Mouse (Mus musculus): Measurements from ENCODE around the gene Slc30a3. TPM values are rescaled to one million over a fixed set of nuclear protein-coding genes. Genes with fewer than 3 reads are reported as not detected.

The Slc30a3 gene
- total RNA-seq (2021) = 100 to 1,000 TPM; 163 to 170 TPM

DNA sequence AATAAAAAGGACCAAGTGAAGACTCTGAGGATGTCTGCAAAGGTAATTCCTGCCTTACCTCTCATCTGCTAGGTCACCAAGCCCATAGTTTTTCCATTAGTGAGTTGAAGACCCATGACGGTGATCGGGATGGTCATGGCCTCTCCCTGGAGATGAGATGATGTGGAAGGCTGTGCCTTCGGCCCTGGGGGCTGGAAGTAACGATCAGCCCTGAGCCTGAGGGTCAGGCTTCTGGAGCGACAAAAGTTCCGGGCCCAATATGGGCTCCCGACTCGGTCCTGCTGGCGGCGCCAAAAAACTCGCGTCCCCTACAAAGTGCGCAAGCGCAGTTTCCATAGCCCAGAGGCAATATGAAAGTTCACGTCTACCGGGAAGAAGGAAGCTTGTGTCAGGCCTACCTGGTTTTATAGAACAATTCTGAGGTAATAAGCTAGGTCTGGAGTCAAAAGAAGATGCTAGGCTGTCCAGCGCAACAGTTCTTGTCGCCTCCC, at the start of gene Slc30a3:
Gene Slc30a3 (minus strand): TSS at position 238 of the 491 bp plus-strand sequence.
- intact Hi-C loops (cut with DNase I) = no loop called here
- DNase-seq (ENCODE audit: low spot score in 2 of 2) = no peak

- intact Hi-C loops (cut with DNase I) = no loop called here
- peak; percentile 86 to 91 for DNase-seq (ENCODE audit: low spot score in 2 of 2)
Observed at GRCm38 (mm10) chr5:31154152-31154553, 46.1 kb upstream of the Slc30a3 start, which contains the start of gene Mpv17. Mpv17 (minus strand) TSS chr5:31154251.

- intact Hi-C loops (cut with DNase I) = no loop called here
- no peak for DNase-seq (ENCODE audit: low spot score in 2 of 2)
Observed at GRCm38 (mm10) chr5:31153516-31154151, 45.6 kb upstream of the Slc30a3 start.

DNA sequence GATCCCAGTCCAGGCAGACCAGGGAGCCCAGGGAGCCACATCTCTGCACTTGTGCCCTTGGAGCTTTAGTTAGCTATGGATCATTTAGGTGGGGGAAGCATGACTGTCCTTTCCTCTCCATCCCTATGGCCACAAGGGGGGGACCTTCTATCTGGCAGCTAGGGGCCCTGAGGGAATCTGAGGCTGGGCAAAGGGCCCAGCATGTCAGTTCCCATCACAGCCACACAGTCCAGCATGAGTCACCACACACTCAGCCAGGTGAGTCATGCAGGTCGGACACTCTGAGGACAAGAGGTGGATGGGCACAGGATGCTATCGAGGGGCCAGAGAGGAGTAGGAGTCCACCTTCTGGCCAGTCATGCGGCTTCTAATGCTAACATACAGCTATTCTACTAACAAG, 43.7 kb upstream of the Slc30a3 start:
- intact Hi-C loops (cut with DNase I) = no loop called here

DNA sequence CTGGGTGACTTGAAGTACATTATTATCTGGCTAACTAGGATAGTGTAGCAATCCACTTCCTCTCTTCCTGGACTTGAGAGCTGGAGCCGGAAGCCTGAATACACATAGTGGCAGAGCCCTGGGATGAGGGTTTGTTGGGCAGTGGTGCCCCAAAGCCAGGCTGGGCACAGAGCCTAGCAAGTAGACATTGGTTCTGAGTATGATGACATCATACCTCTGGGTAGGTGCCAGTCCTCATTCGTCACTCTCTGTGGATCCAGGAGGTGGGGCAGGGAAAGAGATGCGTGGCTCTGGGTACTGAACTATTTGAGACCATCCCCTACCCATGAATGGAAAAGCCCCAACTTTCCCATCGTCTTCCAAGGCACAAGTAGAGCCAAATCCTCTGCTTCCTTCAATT, 41.7 kb upstream of the Slc30a3 start:
- intact Hi-C loops (cut with DNase I) = no loop called here
- DNase-seq (ENCODE audit: low spot score in 2 of 2) = no peak

More for the DNA sequence above, 43.7 kb upstream of the Slc30a3 start:
- DNase-seq (ENCODE audit: low spot score in 2 of 2) = no peak

GRCm38 (mm10) chr5:31138968-31139425, 31.0 kb upstream of the Slc30a3 start:
- intact Hi-C loops (cut with DNase I) = no loop called here

DNA sequence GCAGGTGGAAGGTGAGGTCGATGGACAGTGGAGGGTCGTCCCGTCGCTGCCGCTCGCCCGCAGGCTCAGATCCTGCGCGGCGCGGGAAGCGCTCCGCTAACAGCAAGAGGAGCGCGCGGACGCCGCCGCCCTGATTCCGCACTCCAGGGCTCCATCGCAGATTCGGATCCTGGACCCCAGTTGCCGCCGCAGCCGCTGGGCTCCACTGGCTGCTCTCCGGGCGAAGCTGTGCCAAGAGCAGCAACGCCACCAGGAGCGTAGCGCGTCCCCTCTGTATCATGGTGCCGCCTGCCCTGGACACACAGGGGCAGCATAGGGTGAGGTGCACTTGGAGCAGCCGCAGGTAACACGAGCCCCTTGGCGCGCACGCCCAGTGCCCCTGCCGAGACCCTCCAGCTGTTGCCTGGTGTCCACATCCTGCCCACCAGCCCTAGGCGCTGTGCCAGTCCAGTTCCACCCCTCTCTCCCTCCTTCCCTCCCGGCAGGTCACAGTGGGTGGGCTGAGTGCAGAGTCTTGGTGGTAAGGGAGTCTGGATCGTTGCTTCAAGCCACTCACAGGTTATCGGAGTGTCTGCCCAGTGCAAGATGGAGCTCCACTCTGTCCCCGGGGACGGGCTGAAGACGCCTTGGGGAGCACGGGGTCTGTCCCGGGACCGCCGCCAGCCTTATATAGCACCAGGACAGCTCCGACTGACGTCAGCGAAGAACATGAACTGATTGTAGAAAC, 30.4 kb upstream of the Slc30a3 start, which contains the start of gene Ucn:
Gene Ucn (minus strand): TSS at position 589 of the 727 bp plus-strand sequence.
- intact Hi-C loops (cut with DNase I) = no loop called here
- DNase-seq (ENCODE audit: low spot score in 2 of 2) = no peak

More at GRCm38 (mm10) chr5:31138968-31139425, 31.0 kb upstream of the Slc30a3 start:
- no peak for DNase-seq (ENCODE audit: low spot score in 2 of 2)

DNA sequence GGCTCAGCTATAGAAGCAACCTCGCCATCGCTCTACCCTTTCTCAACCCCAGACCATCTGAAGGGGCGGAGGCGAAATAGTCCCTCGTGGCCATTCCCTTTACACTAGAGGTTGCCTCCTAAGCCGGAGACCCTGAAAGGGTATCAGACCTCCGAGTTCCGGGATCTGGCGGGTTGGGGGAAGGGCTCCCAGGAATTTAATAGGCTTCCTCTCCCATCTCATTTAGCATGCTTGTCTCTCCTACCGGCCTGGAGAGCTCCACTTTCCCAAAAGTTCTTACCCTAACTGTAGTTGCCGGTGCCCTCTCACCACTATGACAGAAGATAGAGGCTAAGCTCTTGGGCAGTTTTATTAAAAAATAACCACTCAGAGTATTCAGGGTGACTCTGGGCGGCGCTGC, 29.6 kb upstream of the Slc30a3 start:
- intact Hi-C loops (cut with DNase I) = no loop called here
- DNase-seq (ENCODE audit: low spot score in 2 of 2) = no peak

- DNase-seq (ENCODE audit: low spot score in 2 of 2) = no peak
- intact Hi-C loops (cut with DNase I) = no loop called here
Observed at GRCm38 (mm10) chr5:31136730-31137424, 28.8 kb upstream of the Slc30a3 start.

DNA sequence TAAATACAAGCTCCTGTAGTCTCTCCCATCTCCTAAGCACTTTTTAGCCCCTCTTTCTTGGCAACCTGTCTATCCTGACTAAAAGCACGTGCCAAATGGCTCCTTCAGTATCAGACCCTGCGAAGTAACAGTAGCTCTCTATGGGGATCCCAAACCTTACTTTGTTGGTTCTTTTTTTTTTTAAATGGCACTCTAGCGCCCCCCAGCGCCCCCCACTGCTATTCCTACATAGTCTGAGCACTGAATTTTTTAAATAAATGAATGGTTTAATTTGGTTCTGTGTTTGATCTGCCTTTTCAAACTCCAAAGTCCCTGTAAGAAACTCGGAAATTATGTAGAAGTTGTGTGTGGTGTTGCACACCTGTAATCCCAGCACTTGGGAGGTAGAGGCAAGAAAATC, 18.0 kb upstream of the Slc30a3 start:
- intact Hi-C loops (cut with DNase I) = no loop called here

GRCm38 (mm10) chr5:31123481-31123880, 15.4 kb upstream of the Slc30a3 start:
- intact Hi-C loops (cut with DNase I) = no loop called here
- no peak for DNase-seq (ENCODE audit: low spot score in 2 of 2)

More for the DNA sequence above, 18.0 kb upstream of the Slc30a3 start:
- DNase-seq (ENCODE audit: low spot score in 2 of 2) = no peak

DNA sequence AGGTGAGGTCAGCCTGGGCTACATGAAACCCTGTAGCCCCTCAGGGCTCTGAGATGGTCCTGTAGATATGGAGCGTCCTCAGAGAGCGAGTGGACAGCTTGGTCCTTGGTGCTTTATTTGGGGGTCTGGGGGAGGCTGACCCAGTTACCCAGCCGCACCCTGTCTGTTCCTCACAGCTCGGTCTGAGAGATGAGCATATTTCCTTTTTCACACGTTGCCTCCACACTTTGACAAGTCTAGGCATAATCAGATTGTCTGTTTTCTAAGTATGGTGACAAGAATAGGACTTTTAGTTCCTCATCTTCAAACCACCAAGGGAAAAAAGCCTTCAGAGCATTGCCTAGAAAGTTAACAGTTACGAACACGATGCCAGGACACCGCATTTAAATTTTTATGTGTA, 13.1 kb upstream of the Slc30a3 start:
- peak; percentile 36 to 89 for DNase-seq (ENCODE audit: low spot score in 2 of 2)
- intact Hi-C loops (cut with DNase I) = loop anchor here (1.0 to 2.0 kb wide), 3 partner anchors 28 to 128 kb away; no protein-coding TSS in a partner anchor

- intact Hi-C loops (cut with DNase I) = no loop called here
- no peak for DNase-seq (ENCODE audit: low spot score in 2 of 2)
Observed at GRCm38 (mm10) chr5:31116912-31117311, 8.9 kb upstream of the Slc30a3 start.

- intact Hi-C loops (cut with DNase I) = no loop called here
- DNase-seq (ENCODE audit: low spot score in 2 of 2) = no peak
Observed at GRCm38 (mm10) chr5:31116354-31116753, 8.3 kb upstream of the Slc30a3 start, which contains the start of gene Trim54. Trim54 (plus strand) TSS chr5:31116712.

DNA sequence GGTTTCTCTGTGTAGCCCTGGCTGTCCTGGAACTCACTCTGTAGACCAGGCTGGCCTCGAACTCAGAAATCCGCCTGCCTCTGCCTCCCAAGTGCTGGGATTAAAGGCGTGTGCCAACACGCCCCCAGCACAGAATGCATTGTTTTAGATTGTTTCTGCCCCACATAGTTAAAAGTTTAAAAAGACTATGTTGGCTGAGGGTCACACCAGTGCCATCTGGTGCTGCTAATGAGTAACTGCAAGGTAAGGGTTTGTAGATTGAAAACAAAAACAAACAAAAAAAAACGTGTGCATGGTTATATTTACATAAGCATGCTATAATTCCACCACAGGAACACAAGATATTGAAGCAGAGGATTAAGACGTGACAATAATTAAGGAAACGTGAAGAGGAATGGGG, 2.7 kb upstream of the Slc30a3 start:
- intact Hi-C loops (cut with DNase I) = no loop called here

DNA sequence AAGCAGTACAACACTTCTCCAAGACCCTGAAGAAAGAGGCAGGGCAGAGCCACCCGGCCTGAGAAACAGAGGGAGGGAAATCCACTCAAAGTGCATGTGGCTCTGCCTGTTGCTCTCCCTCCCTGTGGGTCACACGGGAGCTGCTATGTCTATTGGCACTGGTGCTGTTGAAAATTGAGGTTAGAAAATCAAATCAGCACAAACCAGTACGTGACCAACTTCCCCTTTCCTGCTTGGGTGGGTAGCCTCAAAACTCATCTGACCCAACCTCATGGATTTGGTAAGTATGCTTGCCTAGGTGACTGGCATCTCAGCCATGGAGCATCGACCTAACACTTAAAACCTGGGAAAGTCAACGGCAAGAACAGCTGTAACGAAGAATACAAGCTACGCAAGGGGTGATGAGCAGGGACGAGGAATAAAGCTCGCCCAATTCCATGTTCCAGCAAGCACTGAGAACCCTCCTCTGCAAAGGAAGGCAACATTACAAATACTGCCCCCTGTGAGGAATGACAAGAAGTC, 2.2 kb downstream of the Slc30a3 start, which contains the start of gene Dnajc5g:
Gene Dnajc5g (plus strand): TSS at position 472 of the 522 bp plus-strand sequence.
- intact Hi-C loops (cut with DNase I) = no loop called here
- no peak for DNase-seq (ENCODE audit: low spot score in 2 of 2)

More for the DNA sequence above, 2.7 kb upstream of the Slc30a3 start:
- no peak for DNase-seq (ENCODE audit: low spot score in 2 of 2)

DNA sequence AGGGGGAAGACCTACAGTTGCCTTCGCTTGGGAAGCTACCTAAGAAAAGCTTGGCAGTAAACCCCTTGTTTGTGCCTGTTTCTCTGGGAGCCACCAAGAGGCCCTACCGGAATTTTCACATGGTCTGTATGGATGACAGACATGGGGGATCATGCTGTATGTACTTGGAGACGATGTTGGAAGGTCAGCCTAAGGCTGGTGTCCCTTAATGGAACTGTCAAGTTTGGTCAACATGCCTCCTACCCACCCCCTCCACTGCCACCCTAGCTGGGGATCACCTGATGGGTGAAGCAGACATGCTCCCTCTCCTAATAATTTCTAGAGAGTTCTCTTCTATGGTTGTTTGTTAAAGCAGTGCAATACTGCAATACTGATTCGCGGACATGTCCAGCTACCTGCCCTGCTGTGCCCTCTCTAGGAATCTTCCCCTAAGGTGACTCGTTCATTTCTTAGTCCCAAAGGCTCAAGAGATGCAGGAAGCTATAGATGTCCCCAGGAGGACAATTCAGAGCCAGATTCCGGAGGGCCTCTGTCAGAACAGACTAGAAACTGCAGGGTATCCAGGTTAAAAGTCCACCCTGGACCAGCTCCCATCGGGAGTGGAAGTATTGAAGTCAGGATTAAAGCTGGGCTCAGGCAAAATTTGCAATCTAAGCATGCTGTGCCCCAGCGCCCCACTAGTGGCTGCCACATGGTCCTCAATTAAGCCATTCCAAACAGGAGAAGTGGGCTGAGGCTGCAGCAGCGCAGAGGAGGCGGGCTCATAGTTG, 12.1 kb downstream of the Slc30a3 start:
- no peak for DNase-seq (ENCODE audit: low spot score in 2 of 2)
- intact Hi-C loops (cut with DNase I) = no loop called here

DNA sequence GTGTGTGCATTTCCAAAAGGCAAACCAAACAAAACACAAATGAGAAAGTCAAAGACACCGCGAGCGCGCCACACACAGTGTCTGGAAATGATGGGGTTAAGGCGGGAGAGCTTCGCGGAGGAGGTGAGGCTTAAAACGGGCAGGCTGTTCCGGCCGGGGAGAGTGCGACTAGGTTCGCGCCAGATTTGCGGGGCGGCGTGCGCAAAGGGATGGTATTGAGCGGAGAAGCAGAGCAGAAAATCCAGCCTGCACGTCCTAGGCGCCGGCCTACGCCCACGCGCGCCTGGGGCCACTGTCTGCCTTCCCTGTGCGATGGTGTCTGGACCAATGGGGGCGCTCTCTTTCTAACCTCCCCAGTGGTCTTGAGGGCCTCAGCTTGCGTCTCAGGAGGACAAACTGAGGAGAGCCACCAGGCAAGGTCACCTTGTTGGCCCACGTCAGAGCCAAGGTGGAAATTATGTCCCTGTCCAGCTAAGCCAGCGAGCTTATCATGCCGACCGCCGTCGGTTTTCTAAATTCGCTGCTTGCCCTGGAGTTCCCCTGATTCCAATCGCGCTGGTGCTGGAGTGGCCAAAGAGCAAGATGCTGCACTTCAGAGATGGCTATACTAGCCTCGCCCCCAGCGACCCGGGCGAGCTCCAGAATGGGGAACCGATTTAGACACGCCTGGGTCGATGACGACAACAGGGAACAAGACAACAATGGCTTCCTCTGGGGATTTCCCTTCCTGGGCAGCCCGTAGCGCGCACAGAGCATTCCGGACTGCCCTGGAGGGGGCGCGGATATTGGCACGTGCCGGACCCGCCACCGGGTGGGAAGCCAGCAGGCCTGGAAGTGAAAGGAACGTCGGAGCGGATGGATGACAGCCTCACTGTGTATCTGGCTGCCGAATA, 13.0 kb downstream of the Slc30a3 start:
- intact Hi-C loops (cut with DNase I) = loop anchor here (1.0 kb wide), 1 partner anchor 102 kb away; no protein-coding TSS in a partner anchor

More for the DNA sequence above, 13.0 kb downstream of the Slc30a3 start:
- peak; percentile 65 to 82 for DNase-seq (ENCODE audit: low spot score in 2 of 2)
